Mouse (Mus musculus) layer of hippocampus, adult 9-11 months (tissue): ENCODE measurements around the gene Ccr9.

Source experiments
- DNase-seq: peaks from one replicate; pipeline ENCODE4 v3.0.0; 2022

Ccr9 gene

DNA sequence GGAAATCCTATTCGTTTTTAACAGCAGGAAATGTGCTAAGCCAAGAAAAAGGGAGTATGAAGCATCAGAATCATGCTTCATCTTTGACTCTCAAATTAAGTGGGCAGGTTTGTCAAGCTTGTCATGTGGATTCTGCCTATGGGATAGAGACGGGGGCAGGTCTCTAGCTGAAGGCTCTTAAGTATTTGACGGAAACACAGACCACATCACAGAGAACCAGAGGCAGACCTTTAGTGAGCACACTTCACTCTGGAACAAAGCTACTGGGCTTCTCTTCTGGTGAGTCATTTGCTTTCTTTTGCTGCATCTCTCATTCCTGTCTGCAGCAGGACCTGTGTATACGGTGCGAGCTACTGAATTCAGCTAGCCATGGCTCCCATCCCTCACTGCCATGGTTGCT is 128.0 kb downstream of the Ccr9 start, which contains the start of gene Cxcr6:
Gene Cxcr6, plus strand, starts transcription at position 209 of the 400 bp plus-strand sequence.
- DNase-seq = no peak

DNA sequence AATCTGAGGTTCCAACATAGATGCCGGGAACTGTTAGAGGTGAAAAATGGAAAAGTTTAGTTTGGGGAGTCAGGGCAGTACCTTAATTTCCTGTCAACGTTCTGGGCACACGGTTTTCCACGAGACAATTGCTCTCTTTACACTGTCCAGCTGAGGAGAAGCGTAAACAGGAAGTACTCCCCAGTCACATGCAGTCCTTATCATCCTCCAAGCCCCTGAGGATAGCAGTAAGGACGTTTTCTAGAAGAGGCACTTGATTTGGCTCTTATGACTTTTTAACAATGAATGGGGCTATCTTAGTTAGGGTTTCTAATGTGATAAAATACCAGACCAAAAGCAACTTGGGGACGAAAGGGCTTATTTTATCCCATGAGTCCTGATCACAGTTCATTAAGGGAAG is 130.3 kb downstream of the Ccr9 start:
- DNase-seq = no peak

DNA sequence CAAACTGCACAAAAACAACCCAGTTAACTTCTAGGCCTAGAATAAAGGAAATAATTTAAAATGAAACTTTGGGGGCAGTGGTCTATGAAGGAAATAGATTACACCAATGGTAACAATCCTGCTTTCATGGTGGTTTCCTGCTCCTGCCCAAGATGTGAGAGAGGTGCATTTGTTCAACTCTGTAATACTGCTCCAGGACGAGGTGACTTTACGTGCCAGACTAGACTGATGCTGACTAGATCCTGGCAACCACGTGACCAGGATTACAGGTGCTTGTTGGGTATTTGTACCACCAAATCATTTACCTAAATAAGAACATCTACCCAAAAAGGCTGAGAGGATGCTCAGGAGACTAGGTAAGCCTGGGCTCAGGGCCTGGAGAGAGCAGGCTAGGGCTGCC is 133.6 kb downstream of the Ccr9 start:
- DNase-seq = no peak

DNA sequence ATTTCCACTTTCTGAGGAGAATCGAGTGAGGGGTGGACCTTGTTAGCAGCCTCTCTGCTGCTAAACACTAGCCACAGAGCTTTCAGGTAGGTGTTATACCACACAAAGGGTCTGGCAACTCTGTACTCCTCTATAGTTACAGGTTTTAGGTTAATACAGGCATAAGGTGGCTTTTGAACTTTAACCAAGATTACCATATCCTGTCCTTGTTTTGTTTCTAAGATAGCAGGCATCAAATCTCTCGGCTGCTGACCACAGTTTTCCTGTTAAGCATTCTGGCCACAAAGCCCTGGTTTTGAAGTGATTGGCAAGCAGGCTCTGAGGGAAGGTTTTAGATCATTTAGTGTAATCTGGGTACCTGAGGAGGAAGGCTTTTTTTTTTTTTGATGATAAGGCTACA is 136.1 kb downstream of the Ccr9 start:
- no peak for DNase-seq

DNA sequence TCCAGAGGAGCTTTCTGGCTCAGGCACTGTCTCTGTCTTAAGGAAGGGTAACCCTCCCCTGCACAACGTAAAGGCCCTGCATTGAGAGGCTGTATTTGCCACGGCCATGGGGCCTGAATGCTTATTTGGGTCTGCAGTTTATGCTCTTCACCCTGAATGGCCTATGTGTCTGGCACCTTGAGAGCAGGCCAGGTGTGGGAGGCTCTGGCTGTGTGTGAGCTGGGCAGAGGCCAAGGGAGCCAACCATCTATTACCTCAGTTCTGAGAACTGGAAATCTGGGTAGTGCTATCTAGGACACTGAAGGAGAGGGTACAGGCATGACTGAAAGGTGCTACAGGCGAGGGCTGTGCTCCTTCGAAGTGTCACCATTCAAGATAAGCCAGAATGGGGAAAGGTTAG is 136.6 kb downstream of the Ccr9 start:
- DNase-seq = no peak

DNA sequence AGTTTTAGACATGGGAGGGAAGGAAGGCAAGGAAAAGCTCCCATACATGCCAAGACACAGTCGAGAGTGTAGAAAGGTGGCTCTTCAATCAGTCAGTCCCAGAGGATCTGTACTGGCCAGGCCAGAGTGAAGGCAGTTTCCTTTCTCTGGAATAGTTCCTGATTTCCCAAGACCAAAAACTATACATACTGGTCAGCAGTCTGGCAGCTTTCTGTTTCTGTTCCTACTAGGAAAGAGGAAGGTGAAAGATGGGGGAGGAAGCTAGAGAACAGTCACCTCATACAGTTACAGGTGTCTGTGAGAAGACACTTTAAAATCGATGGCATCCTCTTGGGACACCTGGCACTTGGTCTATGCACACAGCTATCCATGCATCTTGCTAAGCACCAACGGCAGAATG is 137.2 kb downstream of the Ccr9 start:
- DNase-seq = no peak

DNA sequence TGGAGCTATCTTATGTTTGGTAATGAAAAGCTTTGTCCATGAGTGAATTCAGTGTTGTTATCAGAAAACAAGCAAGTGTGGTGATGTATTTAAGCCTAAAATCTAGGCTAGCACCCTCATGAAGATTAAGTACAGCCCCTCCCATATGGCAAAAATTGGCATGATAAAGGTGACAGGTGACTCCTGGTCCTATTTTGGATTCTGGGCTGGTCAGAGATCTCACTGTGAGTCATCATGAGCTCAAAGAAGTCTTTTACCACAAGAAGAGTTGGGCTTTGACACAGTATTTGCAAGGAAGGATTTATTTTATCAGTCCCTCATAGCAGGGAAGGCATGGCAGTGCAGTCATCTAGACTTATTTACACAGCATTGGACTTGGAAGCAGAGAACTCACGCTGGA is 137.8 kb downstream of the Ccr9 start:
- no peak for DNase-seq

DNA sequence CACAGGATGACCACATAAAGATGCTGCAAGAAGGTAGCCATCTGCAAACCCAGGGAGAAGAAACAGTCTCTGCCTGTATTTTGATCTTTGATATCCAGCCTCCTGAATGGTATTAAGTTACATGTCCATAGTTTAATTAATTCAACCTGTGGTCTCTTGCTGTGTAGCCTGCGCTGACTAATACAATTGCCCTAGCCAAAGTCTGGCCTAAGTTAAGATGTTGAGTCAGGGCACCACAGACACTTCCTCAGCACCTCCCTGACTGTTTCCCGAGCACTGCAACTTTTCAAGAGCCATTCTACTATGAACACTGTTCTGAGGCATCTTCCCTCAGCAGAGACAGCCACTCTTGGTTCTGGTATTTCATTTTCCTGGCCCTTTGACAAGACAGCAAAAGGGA is 140.4 kb downstream of the Ccr9 start:
- DNase-seq = no peak

DNA sequence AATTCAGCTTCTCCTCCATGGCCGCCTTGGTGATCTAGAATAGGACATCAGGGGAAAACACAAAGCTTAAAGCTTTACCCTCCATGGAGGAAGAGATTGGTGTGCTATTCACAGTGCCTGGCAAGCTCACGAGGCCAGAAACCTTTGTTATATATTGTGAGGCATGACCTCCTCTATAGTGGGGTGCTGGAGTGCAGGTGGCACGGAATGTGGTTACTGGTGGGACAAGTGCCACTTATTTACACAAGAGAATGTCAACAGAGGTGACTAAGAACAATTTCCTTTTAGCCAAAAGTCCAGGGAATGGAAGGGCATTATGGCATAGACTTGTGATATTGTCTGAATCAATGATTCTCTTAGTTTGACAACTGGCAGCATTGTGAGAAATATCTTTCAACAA is 148.4 kb downstream of the Ccr9 start:
- no peak for DNase-seq

DNA sequence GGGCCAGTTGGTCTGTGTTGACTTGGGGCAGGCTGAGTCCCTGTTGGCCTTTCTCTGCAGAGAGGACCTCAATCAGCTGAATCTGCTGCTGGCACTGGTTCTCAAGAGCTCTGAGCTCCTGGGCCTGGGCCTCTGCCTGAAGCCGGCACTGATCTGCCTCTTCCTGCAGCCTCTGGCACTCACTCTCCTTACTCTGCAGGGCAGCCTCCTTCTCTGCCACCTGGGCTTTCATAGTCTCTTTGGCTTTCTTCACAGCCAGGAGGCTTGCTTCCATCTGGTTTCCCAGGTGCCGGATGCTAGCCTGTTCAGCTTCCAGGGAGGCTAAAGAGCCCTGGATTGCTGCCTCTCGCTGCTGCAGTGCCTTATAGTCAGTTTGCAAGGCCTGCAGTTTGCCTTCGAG is 150.7 kb downstream of the Ccr9 start:
- peak; percentile 57 for DNase-seq
